In the genomic region with DNA sequence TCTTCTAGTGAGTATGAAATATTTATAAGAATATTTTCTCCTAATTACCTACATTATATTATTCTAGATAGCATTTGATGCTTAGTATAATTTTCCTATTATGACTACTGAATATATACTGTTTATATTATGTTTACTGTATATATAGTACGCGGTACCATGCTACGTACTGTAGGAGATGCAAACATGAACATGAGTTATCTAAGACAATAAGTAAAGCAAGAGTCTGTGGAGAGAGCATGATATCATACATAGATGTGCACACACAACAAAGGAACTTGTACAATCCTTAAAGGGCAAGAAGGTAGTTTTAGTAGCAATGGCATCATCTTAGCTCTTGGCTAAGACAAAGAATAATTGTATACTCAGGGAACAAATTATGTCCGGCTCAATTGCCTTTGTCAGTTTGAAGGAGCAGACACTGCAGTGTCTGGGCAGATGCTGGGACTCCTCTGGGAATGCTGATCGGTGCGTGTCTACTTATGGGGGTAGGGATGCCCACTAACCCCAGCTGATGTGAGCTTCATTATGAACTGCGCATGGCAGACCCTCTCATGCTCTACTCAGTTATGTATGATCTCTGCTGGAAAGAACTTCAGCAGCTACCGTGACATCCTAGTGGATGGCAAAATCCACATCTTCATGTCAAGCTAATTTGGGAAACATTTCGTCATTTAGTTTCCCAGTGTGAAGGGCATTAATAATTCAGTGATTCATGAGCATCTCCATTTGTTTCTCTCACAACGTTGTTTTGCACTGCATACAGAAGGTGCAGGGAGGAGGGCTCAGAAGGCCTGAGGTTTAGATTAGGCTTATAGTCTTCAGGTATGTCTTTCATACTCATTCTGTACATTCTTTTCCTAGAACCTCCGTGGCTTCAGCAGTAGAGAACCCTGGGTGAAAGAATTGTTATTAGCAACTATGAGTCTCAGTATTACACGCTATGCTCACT, we compare ENCODE assay signal across 23 mouse cellular contexts.
DNase-seq lines count a peak whose midpoint lies in the region; ATAC-seq lines count a peak whose summit lies in the region.
"Had no signal": no experiment of that assay in that cellular context is flagged by ENCODE, and none has a peak within 500 bp of the region (broad histone marks: within the 10 kb centered on the region; RNA-seq: fewer than 3 reads in every experiment).

No protein-coding gene starts in this region.

- 0 out of 2 replicates have a peak, but pooled peaks have one; percentile 40 for ATAC-seq in intestine, embryonic 14.5 days (replicated peaks; ENCODE audit: low FRiP score, low TSS enrichment, low read depth)
- ATAC-seq in intestine, embryonic 15.5 days: no peak
- ATAC-seq in hindbrain, embryonic 12.5 days (ENCODE audit: low FRiP score): peak; percentile 93
- ATAC-seq in midbrain, embryonic 12.5 days (ENCODE audit: low FRiP score, low read depth): peak; percentile 92
- ATAC-seq: intestine, embryonic 16.5 days; Patski had no signal

- intact Hi-C loops in gastrocnemius, postnatal 36 days (cut with DNase I): no loop called here

- no peaks in the 10 kb centered on the region for H3K9me3 ChIP-seq in intestine, embryonic 14.5 days (ENCODE audit: control insufficient read depth, low read length)
- H3K9me3 ChIP-seq in intestine, embryonic 15.5 days: no peaks in the 10 kb centered on the region
- no peaks in the 10 kb centered on the region for H3K9me3 ChIP-seq in hindbrain, embryonic 12.5 days (replicated peaks)
- no peaks in the 10 kb centered on the region for H3K9me3 ChIP-seq in midbrain, embryonic 12.5 days
- H3K9me3 ChIP-seq: heart, embryonic 10.5 days; kidney, embryonic 15.5 days; limb, embryonic 10.5 days had no signal

- 79% methylated on average over 12 of the region's 12 CpGs for WGBS in intestine, embryonic 14.5 days
- 82% methylated on average over 12 of the region's 12 CpGs for WGBS in intestine, embryonic 15.5 days
- WGBS in hindbrain, embryonic 12.5 days: 62% methylated on average over 12 of the region's 12 CpGs
- 73% methylated on average over 12 of the region's 12 CpGs for WGBS in midbrain, embryonic 12.5 days

- H3K4me3 ChIP-seq in intestine, embryonic 14.5 days (ENCODE audit: low read depth, low read length): no peak overlapping the region
- H3K4me3 ChIP-seq in intestine, embryonic 15.5 days (replicated peaks): no peak overlapping the region
- no peak overlapping the region for H3K4me3 ChIP-seq in hindbrain, embryonic 12.5 days
- no peak overlapping the region for H3K4me3 ChIP-seq in midbrain, embryonic 12.5 days
- H3K4me3 ChIP-seq: erythroblast, embryonic 14.5 days; heart, embryonic 10.5 days; kidney, embryonic 15.5 days; limb, embryonic 10.5 days had no signal

- no peaks in the 10 kb centered on the region for H3K27me3 ChIP-seq in intestine, embryonic 14.5 days (replicated peaks; ENCODE audit: control insufficient read depth, insufficient read depth, low read length)
- H3K27me3 ChIP-seq in intestine, embryonic 15.5 days (replicated peaks): no peaks in the 10 kb centered on the region
- no peaks in the 10 kb centered on the region for H3K27me3 ChIP-seq in hindbrain, embryonic 12.5 days
- no peaks in the 10 kb centered on the region for H3K27me3 ChIP-seq in midbrain, embryonic 12.5 days
- H3K27me3 ChIP-seq: kidney, embryonic 15.5 days; Patski had no signal

- H3K27ac ChIP-seq in intestine, embryonic 14.5 days (ENCODE audit: low read depth): no peak overlapping the region
- H3K27ac ChIP-seq in intestine, embryonic 15.5 days: no peak overlapping the region
- peak overlapping the region; percentile 79 for H3K27ac ChIP-seq in hindbrain, embryonic 12.5 days
- H3K27ac ChIP-seq in midbrain, embryonic 12.5 days (replicated peaks): peak overlapping the region; percentile 46; the same call in 1 of the 2 replicates
- H3K27ac ChIP-seq: heart, embryonic 10.5 days; kidney, embryonic 15.5 days; limb, embryonic 10.5 days; macrophage; stomach, postnatal 0 days had no signal

- no peak overlapping the region for H3K4me2 ChIP-seq in intestine, embryonic 14.5 days (ENCODE audit: low read length)
- no peak overlapping the region for H3K4me2 ChIP-seq in intestine, embryonic 15.5 days (replicated peaks)
- no peak overlapping the region for H3K4me2 ChIP-seq in hindbrain, embryonic 12.5 days (replicated peaks)
- H3K4me2 ChIP-seq in midbrain, embryonic 12.5 days (replicated peaks): no peak overlapping the region
- H3K4me2 ChIP-seq: kidney, embryonic 15.5 days; liver, embryonic 11.5 days had no signal

- no peak overlapping the region for H3K9ac ChIP-seq in intestine, embryonic 14.5 days (ENCODE audit: low read length)
- no peak overlapping the region for H3K9ac ChIP-seq in intestine, embryonic 15.5 days
- H3K9ac ChIP-seq in hindbrain, embryonic 12.5 days: no peak overlapping the region
- H3K9ac ChIP-seq in midbrain, embryonic 12.5 days (replicated peaks): no peak overlapping the region
- H3K9ac ChIP-seq: kidney, embryonic 15.5 days had no signal

- no peaks in the 10 kb centered on the region for H3K36me3 ChIP-seq in intestine, embryonic 14.5 days (ENCODE audit: control insufficient read depth, insufficient read depth, low read length)
- H3K36me3 ChIP-seq in intestine, embryonic 15.5 days: no peaks in the 10 kb centered on the region
- H3K36me3 ChIP-seq in hindbrain, embryonic 12.5 days: no peaks in the 10 kb centered on the region
- no peaks in the 10 kb centered on the region for H3K36me3 ChIP-seq in midbrain, embryonic 12.5 days
- H3K36me3 ChIP-seq: heart, embryonic 10.5 days; kidney, embryonic 15.5 days; limb, embryonic 10.5 days had no signal

- no peak for DNase-seq in intestine, embryonic 14.5 days (ENCODE audit: low spot score)
- DNase-seq in retina, embryonic 14.5 days (ENCODE audit: low spot score): peak; percentile 67
- DNase-seq in adipocyte (ENCODE audit: low spot score): no peak
- DNase-seq in gastrocnemius, postnatal 36 days: no peak
- DNase-seq: adrenal gland, postnatal 36 days; cerebellum, postnatal 10 days; embryo, embryonic 11 days; gastrocnemius, postnatal 25 days; heart, postnatal 10 days; lung, adult 2 months; right cerebral cortex, postnatal 14 days had no signal

- no peaks in the 10 kb centered on the region for H3K4me1 ChIP-seq in intestine, embryonic 14.5 days (replicated peaks; ENCODE audit: control insufficient read depth, insufficient read depth, low read length)
- H3K4me1 ChIP-seq in intestine, embryonic 15.5 days (replicated peaks): 0 out of 2 replicates have a peak, but pooled peaks cover 3% of the 10 kb centered on the region
- peaks cover 2% of the 10 kb centered on the region; the same call in 1 of the 2 replicates for H3K4me1 ChIP-seq in hindbrain, embryonic 12.5 days
- peaks cover 4% of the 10 kb centered on the region; the same call in 1 of the 2 replicates for H3K4me1 ChIP-seq in midbrain, embryonic 12.5 days
- H3K4me1 ChIP-seq: heart, embryonic 10.5 days; kidney, embryonic 15.5 days; limb, embryonic 10.5 days had no signal

Comparison
In these comparisons a context has a peak if more than half of its experiments do, and no peak if none do; other contexts are left out.
1. H3K27ac ChIP-seq: peak in hindbrain, embryonic 12.5 days (single experiment) and midbrain, embryonic 12.5 days (single experiment); none in intestine, embryonic 14.5 days (single experiment) and intestine, embryonic 15.5 days (single experiment).